Mouse (Mus musculus) layer of hippocampus, adult 18-20 months (tissue): ENCODE data around the gene Csnk1g1. TPM values are rescaled to one million over a fixed set of nuclear protein-coding genes. Genes with fewer than 3 reads are reported as not detected.

ENCODE experiments used
- DNase-seq, 2 experiments: peaks; one replicate each; pipeline ENCODE4 v3.0.0; 2022; ENCODE audit warnings: low spot score in 2 of 2
- long read RNA-seq: library from polyadenylated mRNA; stranded (forward); transcript quantifications from one replicate; pipeline ENCODE4 v2.0.0, GENCODE M21; 2021
- total RNA-seq, 2 experiments: library from RNA; stranded (reverse); gene quantifications; 2 replicates each; pipeline ENCODE4 v1.2.3; 2021

Csnk1g1 gene
- 10 to 100 TPM; 38.1 to 40.1 TPM for total RNA-seq
- long read RNA-seq, partial matches to known transcripts = 1 of 7 reads
- long read RNA-seq, other reads (novel, unspliced or antisense) = 6 of 7 reads

DNA sequence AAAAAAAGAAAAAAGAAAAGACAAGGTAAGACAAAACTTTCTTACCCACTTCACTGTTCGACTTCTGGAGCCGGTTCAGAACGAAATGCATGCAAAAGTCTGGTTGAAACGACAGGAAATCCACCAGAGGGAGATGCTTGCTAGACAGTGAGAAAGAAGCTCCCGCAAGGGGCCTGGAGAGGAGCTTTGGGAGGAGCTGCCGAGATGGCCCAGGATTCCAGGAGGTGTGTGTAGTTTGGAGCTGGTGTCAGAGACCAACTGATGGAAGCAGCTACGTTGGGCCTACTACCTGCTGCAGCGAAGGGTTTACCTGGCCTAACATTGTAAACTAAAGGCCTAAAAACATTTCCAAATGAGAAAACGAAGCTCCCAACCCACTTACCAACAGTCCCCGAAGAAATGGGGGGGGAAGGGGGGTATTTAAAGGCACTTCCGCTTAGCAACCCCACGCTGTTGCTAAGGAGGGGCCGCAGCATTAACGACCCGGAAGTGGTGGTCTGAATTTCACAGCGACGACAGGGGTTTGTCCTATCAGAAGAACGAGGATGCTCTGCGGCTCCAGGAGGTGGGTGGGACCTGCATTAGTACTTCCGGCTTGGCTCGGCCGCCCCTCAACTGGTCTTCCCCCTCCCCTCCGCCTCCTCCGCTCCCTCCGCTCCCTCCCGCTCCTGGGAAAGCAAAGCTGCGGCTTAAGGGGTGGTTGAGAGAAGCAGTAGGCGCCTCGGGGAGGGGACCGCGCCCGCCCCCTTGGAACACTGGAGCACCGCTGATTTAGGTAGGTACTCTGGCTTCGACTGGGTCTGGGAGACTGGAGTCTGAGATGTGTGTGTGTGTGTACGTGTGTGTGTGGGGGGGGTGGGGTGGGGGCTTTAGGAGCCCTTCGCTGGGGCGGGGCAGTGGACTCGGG is at the start of gene Csnk1g1, which contains the start of gene Trip4:
Gene Csnk1g1, plus strand, starts transcription at position 531 of the 907 bp plus-strand sequence.
Gene Trip4, minus strand, starts transcription at position 401 of the 907 bp plus-strand sequence.
- DNase-seq = peak; percentile 95 to 98

- DNase-seq = no peak
Measured at GRCm38 (mm10) chr9:65859656-65860055, 49.1 kb upstream of the Csnk1g1 start.

GRCm38 (mm10) chr9:65884564-65885315 is 24.0 kb upstream of the Csnk1g1 start:
- DNase-seq = peak; percentile 85 to 90

- DNase-seq = peak in 1 of 2 experiments; percentile 47
Measured at GRCm38 (mm10) chr9:65890143-65890628, 18.5 kb upstream of the Csnk1g1 start, which contains the start of gene Pclaf. TSS of gene Pclaf (plus strand) at chr9:65890237.

DNA sequence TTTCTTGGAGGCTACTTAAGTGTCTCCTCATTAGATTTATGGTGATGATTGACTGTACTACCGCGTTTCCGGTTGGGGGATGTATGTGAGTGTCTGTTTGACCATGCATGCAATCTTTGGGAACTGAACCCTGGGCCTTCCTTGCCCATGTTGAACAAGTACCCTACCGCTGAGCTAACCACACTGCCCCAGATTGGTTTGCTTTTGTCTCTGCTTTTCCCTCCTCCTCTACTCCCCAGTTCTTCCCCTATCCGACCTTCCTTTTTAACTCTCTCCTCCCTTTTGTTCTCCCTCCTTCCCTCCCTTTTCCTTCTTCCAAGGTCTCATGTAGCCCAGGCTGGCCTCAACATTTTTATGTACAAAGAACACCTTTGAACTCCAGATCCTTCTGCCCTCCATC is 17.6 kb upstream of the Csnk1g1 start:
- DNase-seq = no peak

GRCm38 (mm10) chr9:65896977-65897376 is 11.7 kb upstream of the Csnk1g1 start:
- no peak for DNase-seq

GRCm38 (mm10) chr9:65902879-65903278 is 5.8 kb upstream of the Csnk1g1 start:
- DNase-seq = no peak

DNA sequence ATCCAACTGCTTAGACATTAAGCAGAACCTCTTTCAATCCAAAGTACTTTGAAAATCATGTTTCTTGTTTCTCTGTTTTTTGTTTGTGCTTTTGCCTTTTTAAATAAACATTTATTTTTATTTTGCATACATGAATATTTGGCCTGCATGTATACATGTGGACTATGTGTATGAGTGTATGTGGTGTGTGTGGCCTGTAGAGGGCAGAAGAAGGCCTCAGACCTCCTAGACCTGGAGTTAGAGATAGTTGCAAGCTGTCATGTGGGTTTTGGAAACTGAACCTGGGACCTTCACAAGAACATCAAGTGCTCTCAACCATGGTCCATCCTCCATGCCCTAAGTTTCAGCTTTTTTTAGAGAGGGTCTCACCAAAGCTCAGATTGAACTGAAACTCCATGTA is 5.3 kb upstream of the Csnk1g1 start:
- DNase-seq = no peak

GRCm38 (mm10) chr9:65909301-65909801 is 627 bp downstream of the Csnk1g1 start:
- peak in 1 of 2 experiments; percentile 52 for DNase-seq

- no peak for DNase-seq
Measured at GRCm38 (mm10) chr9:65909837-65910236, 1.1 kb downstream of the Csnk1g1 start.

DNA sequence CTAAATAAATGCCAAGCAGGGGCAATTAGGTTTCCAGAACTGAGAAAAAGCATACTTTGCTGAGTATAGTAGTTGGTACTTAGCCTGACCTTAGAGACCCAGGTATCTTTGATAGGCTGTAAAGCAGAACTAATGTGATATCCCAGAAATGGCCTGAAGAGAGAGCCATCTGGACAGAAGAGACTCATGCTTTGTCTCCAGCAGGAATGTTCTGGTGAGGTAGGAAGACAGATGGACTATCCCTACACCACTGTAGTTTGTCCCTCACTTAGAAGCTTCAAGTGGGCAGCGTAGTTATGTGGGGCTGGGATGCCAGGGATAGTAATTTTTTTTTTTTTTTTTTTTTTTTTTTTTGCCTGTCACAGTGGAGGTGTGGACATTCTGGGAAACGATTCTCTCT is 5.3 kb downstream of the Csnk1g1 start:
- DNase-seq = no peak

DNA sequence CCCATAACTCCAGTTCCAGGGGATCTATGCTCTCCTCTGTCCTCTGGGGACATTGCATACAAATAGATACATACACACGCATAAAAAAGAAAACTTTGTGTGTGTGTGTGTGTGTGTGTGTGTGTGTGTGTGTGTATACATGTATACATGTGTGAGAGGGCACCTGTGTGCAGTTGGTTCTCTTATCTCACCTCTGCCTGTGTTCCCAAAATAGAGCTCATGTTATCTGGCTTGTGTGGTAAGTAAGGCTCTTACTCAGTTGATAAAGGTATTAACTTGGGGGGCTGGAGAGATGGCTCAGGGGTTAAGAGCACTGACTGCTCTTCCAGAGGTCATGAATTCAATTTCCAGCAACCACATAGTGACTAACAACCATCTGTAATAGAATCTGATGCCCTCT is 8.3 kb downstream of the Csnk1g1 start:
- DNase-seq = no peak

GRCm38 (mm10) chr9:65928456-65928855 is 19.7 kb downstream of the Csnk1g1 start:
- DNase-seq = no peak

GRCm38 (mm10) chr9:65929826-65930225 is 21.1 kb downstream of the Csnk1g1 start:
- DNase-seq = no peak

GRCm38 (mm10) chr9:65937566-65937965 is 28.8 kb downstream of the Csnk1g1 start:
- no peak for DNase-seq

DNA sequence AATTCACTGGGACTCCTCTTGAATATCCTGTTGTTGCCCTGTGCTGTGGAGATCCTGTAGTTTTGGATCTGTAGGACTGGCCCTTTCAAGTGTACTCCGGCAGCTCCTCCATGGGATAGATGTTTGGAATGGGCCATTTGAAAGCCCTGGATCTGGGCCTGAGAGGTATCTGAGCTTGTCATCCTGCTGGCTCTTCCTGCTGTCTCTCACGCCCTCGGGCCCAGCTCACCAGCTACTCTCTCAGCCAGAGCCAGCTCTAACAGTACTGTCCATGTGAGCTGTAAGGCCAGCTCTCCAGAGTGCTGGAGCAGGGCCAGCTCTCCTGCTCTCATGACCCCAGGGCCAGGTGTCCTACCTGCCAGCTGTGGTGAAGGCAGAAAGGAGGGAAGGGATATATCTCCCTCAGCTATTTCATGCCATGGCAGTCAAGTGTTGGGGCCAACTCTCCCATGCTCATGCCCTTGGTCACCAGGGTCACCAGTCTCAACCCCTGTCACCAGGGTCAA is 42.4 kb downstream of the Csnk1g1 start:
- no peak for DNase-seq

- no peak for DNase-seq
Measured at GRCm38 (mm10) chr9:65970009-65970408, 61.3 kb downstream of the Csnk1g1 start.

DNA sequence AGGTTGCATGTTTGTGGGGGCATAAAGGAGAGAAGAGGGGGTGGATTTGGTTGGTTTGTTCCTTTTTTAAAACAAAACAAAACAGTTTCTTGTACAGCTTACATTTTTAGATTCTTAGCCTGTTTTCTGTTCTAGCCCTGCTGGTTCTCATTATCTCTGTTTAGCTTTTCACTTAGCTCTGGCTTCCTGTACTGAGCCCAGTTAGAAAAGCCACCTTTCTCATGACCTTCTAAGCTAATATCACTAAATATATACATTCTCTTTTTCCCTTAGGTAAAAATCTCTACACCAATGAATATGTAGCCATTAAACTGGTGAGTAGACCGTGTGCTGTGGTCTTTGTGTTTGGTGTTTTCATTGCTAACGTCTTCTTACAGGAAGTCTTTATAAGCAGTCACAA is 64.5 kb downstream of the Csnk1g1 start:
- no peak for DNase-seq

DNA sequence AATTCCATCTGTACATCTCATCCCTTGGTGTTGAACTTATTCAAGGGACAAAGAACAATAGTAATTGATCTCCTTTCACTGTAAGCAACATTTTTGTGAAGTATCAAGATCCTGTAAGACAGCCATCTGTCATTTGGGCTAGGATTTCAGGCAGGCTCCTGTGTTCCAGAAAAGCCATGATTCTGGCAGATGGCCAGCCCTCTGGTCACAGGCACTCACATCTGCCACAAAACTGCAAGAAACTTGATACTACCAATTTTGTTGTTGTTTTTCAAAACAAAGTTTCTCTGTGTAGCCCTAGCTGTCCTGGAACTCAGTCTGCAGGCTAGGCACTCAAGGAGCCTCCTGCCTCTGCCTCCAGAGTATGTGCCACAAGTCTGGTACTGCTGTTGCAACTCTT is 67.2 kb downstream of the Csnk1g1 start:
- DNase-seq = peak; percentile 13 to 60

DNA sequence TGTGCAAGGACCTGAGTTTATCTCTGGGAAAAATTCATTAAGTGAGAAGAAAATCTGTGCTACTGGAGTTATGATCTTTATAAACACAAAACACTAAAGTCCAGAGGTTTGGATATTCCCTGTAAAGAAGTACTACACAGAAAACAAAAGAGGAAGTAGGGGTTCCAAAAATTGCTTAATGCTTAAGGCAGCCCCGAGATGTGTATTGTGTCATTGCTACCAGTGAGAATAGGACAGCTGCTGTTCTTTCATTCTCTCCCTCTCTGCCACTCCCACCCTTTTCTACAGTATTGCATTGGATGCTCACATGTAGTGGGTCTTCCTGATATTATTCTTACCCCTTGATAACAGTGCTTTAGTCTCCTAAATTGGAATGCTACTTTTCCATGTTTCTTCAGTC is 74.1 kb downstream of the Csnk1g1 start:
- DNase-seq = no peak

- DNase-seq = no peak
Measured at GRCm38 (mm10) chr9:65987021-65987420, 78.3 kb downstream of the Csnk1g1 start.
